In the genomic region with DNA sequence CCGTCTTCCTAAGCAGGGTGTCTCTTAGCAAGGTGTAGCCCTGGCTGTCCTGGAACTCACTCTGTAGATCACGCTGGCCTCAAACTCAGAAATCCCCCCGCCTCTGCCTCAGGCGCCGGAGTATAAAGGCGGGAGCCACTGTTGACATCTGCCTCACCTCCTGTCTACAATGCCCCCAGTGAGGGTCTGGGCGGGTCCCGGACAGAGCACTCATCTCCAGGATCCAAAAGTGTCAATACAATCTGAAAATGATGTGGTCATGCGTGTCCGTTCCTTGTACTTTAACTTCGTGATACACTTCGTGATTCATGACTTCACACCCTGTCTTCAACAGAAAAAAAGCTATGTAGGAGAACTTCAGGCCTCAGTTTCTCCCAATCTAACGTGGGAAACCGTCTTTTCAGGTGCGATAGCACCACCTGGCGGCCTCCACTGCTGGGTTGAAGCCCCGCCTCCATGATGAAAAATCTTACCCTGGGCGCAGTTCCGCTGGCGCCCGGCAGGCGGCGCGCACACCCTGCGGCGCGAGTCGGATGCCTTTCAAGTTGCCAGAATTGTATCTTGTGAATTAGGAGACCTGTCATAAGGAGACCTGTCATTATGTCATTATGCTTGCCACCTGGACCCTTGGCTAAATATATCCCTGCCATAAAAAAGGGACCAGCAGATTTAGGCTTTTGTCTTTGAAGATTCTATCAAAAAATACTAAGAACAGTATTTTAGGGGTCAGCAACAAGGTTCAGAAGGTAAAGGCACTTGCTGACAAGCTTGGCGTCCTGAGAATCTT, we compare ENCODE assay signal across 8 mouse cellular contexts. TPM values are rescaled to one million over a fixed set of nuclear protein-coding genes. Genes with fewer than 3 reads are reported as not detected.
A peak's percentile ranks its signal among the peaks of the same experiment; 100 is the strongest.
DNase-seq lines count a peak whose midpoint lies in the region; ATAC-seq and TF ChIP-seq lines count a peak whose summit lies in the region.

No protein-coding gene starts in this region.

- peak; percentile 12; the same call in 1 of the 2 replicates for TF ChIP-seq POLR2A in bone marrow, adult 2 months (IDR thresholded peaks at IDR 0.05; ENCODE audit: borderline replicate concordance, control insufficient read depth, low read depth, low read length)

- peak; percentile 88 to 97 for DNase-seq in kidney, postnatal 36 days
- peak; percentile 89 for DNase-seq in neural tube, embryonic 11.5 days (ENCODE audit: low spot score)

- no peak overlapping the region for H3K4me3 ChIP-seq in C2C12 (ENCODE audit: insufficient read depth, poor library complexity, severe bottlenecking)
- H3K4me3 ChIP-seq in bone marrow, adult 2 months (replicated peaks; ENCODE audit: control insufficient read depth, low read depth, low read length) = no peak overlapping the region
- H3K4me3 ChIP-seq in heart, embryonic 15.5 days = peak overlapping the region; percentile 83
- peak overlapping the region; percentile 83 for H3K4me3 ChIP-seq in liver, embryonic 15.5 days (replicated peaks)
- no peak overlapping the region for H3K4me3 ChIP-seq in neural tube, embryonic 11.5 days (ENCODE audit: low read depth, low read length)
- no peak overlapping the region for H3K4me3 ChIP-seq in stomach, embryonic 16.5 days (replicated peaks; ENCODE audit: low read length)

- TF ChIP-seq CTCF in C2C12 (IDR thresholded peaks at IDR 0.05; ENCODE audit: control insufficient read depth, insufficient read depth, insufficient read length) = peak; percentile 98
- peak; percentile 99 for TF ChIP-seq CTCF in bone marrow, adult 2 months (IDR thresholded peaks at IDR 0.05; ENCODE audit: control insufficient read depth, insufficient read depth, low read length)

- no peaks in the 10 kb centered on the region for H3K9me3 ChIP-seq in heart, embryonic 15.5 days (replicated peaks)
- no peaks in the 10 kb centered on the region for H3K9me3 ChIP-seq in liver, embryonic 15.5 days (replicated peaks)
- no peaks in the 10 kb centered on the region for H3K9me3 ChIP-seq in neural tube, embryonic 11.5 days (ENCODE audit: control insufficient read depth, low read length)
- H3K9me3 ChIP-seq in stomach, embryonic 16.5 days (replicated peaks; ENCODE audit: control insufficient read depth, low read length) = no peaks in the 10 kb centered on the region

- no peaks in the 10 kb centered on the region for H3K79me3 ChIP-seq in C2C12 (ENCODE audit: low read depth)

- peak overlapping the region; percentile 92; the same call in 1 of the 2 replicates for H3K9ac ChIP-seq in heart, embryonic 15.5 days
- H3K9ac ChIP-seq in liver, embryonic 15.5 days = 0 out of 2 replicates have a peak overlapping the region, but pooled peaks have one; percentile 74
- H3K9ac ChIP-seq in neural tube, embryonic 11.5 days (ENCODE audit: low read length) = no peak overlapping the region
- no peak overlapping the region for H3K9ac ChIP-seq in stomach, embryonic 16.5 days (ENCODE audit: low read length)

- H3K27ac ChIP-seq in bone marrow, adult 2 months (ENCODE audit: control insufficient read depth, insufficient read depth, low read depth, low read length, poor library complexity) = no peak overlapping the region
- H3K27ac ChIP-seq in heart, embryonic 15.5 days = peak overlapping the region; percentile 95; the same call in 1 of the 2 replicates
- H3K27ac ChIP-seq in liver, embryonic 15.5 days (replicated peaks) = peak overlapping the region; percentile 85
- no peak overlapping the region for H3K27ac ChIP-seq in neural tube, embryonic 11.5 days (ENCODE audit: low read depth, low read length)
- peak overlapping the region; percentile 95 for H3K27ac ChIP-seq in stomach, embryonic 16.5 days (ENCODE audit: low read length)

- H3K4me2 ChIP-seq in heart, embryonic 15.5 days = peak overlapping the region; percentile 80
- H3K4me2 ChIP-seq in liver, embryonic 15.5 days = peak overlapping the region; percentile 98
- H3K4me2 ChIP-seq in neural tube, embryonic 11.5 days (ENCODE audit: low read depth) = no peak overlapping the region
- peak overlapping the region; percentile 92 for H3K4me2 ChIP-seq in stomach, embryonic 16.5 days (ENCODE audit: low read depth, low read length)

- H3K79me2 ChIP-seq in C2C12 (ENCODE audit: control insufficient read depth, insufficient read depth) = no peaks in the 10 kb centered on the region

- H3K4me1 ChIP-seq in bone marrow, adult 2 months (ENCODE audit: control insufficient read depth, insufficient read depth, low read length) = peaks cover 3% of the 10 kb centered on the region; the same call in 1 of the 2 replicates
- H3K4me1 ChIP-seq in heart, embryonic 15.5 days (replicated peaks) = peaks cover 52% of the 10 kb centered on the region
- peaks cover 71% of the 10 kb centered on the region for H3K4me1 ChIP-seq in liver, embryonic 15.5 days (replicated peaks)
- peaks cover 30% of the 10 kb centered on the region for H3K4me1 ChIP-seq in neural tube, embryonic 11.5 days (ENCODE audit: control insufficient read depth, insufficient read depth, low read length)
- H3K4me1 ChIP-seq in stomach, embryonic 16.5 days (ENCODE audit: control insufficient read depth, insufficient read depth, low read length) = peaks cover 26% of the 10 kb centered on the region

- 21% methylated on average over 29 of the region's 29 CpGs for WGBS in bone marrow, adult 2 months
- WGBS in heart, embryonic 15.5 days = 11% methylated on average over 29 of the region's 29 CpGs
- WGBS in liver, embryonic 15.5 days (ENCODE audit: insufficient replicate concordance) = 14% methylated on average over 29 of the region's 29 CpGs
- 12% methylated on average over 29 of the region's 29 CpGs for WGBS in neural tube, embryonic 11.5 days
- WGBS in stomach, embryonic 16.5 days = 10% methylated on average over 29 of the region's 29 CpGs

- peaks cover 17% of the 10 kb centered on the region for H3K27me3 ChIP-seq in C2C12 (ENCODE audit: control insufficient read depth, insufficient read depth, insufficient read length)
- peaks cover 35% of the 10 kb centered on the region for H3K27me3 ChIP-seq in heart, embryonic 15.5 days
- H3K27me3 ChIP-seq in liver, embryonic 15.5 days = peaks cover 34% of the 10 kb centered on the region
- peaks cover 35% of the 10 kb centered on the region for H3K27me3 ChIP-seq in neural tube, embryonic 11.5 days (ENCODE audit: control insufficient read depth, insufficient read depth, low read length)
- H3K27me3 ChIP-seq in stomach, embryonic 16.5 days (ENCODE audit: control insufficient read depth, insufficient read depth, low read length) = peaks cover 26% of the 10 kb centered on the region

- H3ac ChIP-seq in C2C12 (ENCODE audit: control insufficient read depth, insufficient read length, low read depth) = no peak overlapping the region

- peak; percentile 68 for ATAC-seq in erythroid progenitor cell, adult 5-6 weeks (replicated peaks; ENCODE audit: low FRiP score, poor library complexity, severe bottlenecking)
- no peak for ATAC-seq in heart, embryonic 15.5 days (replicated peaks; ENCODE audit: insufficient number of reproducible peaks, insufficient read depth, low FRiP score, low read depth)
- ATAC-seq in liver, embryonic 15.5 days (ENCODE audit: insufficient read depth) = peak; percentile 13; the same call in 1 of the 2 replicates
- ATAC-seq in neural tube, embryonic 11.5 days (ENCODE audit: insufficient read depth, low FRiP score, low TSS enrichment) = no peak
- 0 out of 2 replicates have a peak, but pooled peaks have one; percentile 1 for ATAC-seq in stomach, embryonic 16.5 days (ENCODE audit: insufficient read depth, low FRiP score)

- no peaks in the 10 kb centered on the region for H3K36me3 ChIP-seq in C2C12 (ENCODE audit: control insufficient read depth, insufficient read depth)
- H3K36me3 ChIP-seq in heart, embryonic 15.5 days = no peaks in the 10 kb centered on the region
- H3K36me3 ChIP-seq in liver, embryonic 15.5 days (replicated peaks) = no peaks in the 10 kb centered on the region; the same call in 1 of the 2 replicates
- H3K36me3 ChIP-seq in neural tube, embryonic 11.5 days (ENCODE audit: control insufficient read depth, insufficient read depth, low read length) = no peaks in the 10 kb centered on the region
- no peaks in the 10 kb centered on the region for H3K36me3 ChIP-seq in stomach, embryonic 16.5 days (ENCODE audit: control insufficient read depth, insufficient read depth, low read length)

RNA-seq across cellular contexts. Expression of gene Arid3a, which starts 1.7 kb away (rescaled TPM):
- polyA plus RNA-seq in C2C12 (2012; fragmentation: generic; extraction: Trizol) = 0.74 TPM
- 12.4 and 27.6 TPM in 2 replicates for polyA plus RNA-seq in bone marrow, adult 2 months (2011; ENCODE audit: insufficient read depth, insufficient read length, low replicate concordance, missing spikeins)
- total RNA-seq in erythroid progenitor cell, adult 5-6 weeks (2015; ENCODE audit: low replicate concordance) = 4.2 and 9.7 TPM in 2 replicates
- 4.8 and 8.6 TPM in 2 replicates for total RNA-seq in erythroid progenitor cell, adult 5-6 weeks (2017; ENCODE audit: low replicate concordance)
- 2.1 and 3.7 TPM in 2 replicates for polyA plus RNA-seq in heart, embryonic 15.5 days (2015; fragmentation: Nextera tagmentation; extraction: Ambion mirVana)
- 6.1 and 7.4 TPM in 2 replicates for polyA plus RNA-seq in liver, embryonic 15.5 days (2015; fragmentation: Nextera tagmentation; extraction: Ambion mirVana)
- polyA plus RNA-seq in neural tube, embryonic 11.5 days (2014; fragmentation: Nextera tagmentation; extraction: Ambion mirVana) = 7.0 and 8.5 TPM in 2 replicates
- 4.9 and 5.2 TPM in 2 replicates for polyA plus RNA-seq in stomach, embryonic 16.5 days (2015; fragmentation: Nextera tagmentation; extraction: Ambion mirVana)

RNA-seq across cellular contexts. Expression of gene R3hdm4, which starts 4.2 kb away (rescaled TPM):
- 46.7 TPM for polyA plus RNA-seq in C2C12 (2012; fragmentation: generic; extraction: Trizol)
- polyA plus RNA-seq in bone marrow, adult 2 months (2011; ENCODE audit: insufficient read depth, insufficient read length, low replicate concordance, missing spikeins) = 182 and 197 TPM in 2 replicates
- 60.2 and 65.4 TPM in 2 replicates for total RNA-seq in erythroid progenitor cell, adult 5-6 weeks (2015; ENCODE audit: low replicate concordance)
- total RNA-seq in erythroid progenitor cell, adult 5-6 weeks (2017; ENCODE audit: low replicate concordance) = 37.4 and 45.8 TPM in 2 replicates
- polyA plus RNA-seq in heart, embryonic 15.5 days (2015; fragmentation: Nextera tagmentation; extraction: Ambion mirVana) = 95.2 and 118 TPM in 2 replicates
- polyA plus RNA-seq in liver, embryonic 15.5 days (2015; fragmentation: Nextera tagmentation; extraction: Ambion mirVana) = 52.4 and 55.6 TPM in 2 replicates
- 150 and 156 TPM in 2 replicates for polyA plus RNA-seq in neural tube, embryonic 11.5 days (2014; fragmentation: Nextera tagmentation; extraction: Ambion mirVana)
- 160 and 176 TPM in 2 replicates for polyA plus RNA-seq in stomach, embryonic 16.5 days (2015; fragmentation: Nextera tagmentation; extraction: Ambion mirVana)

RNA-seq across cellular contexts. Expression of gene Kiss1r, which starts 8.4 kb away (rescaled TPM):
- 0.13 TPM for polyA plus RNA-seq in C2C12 (2012; fragmentation: generic; extraction: Trizol)
- polyA plus RNA-seq in bone marrow, adult 2 months (2011; ENCODE audit: insufficient read depth, insufficient read length, low replicate concordance, missing spikeins) = 1.5 TPM in 1 of 2 replicates, not detected in the other
- not detected in 2 replicates for total RNA-seq in erythroid progenitor cell, adult 5-6 weeks (2015; ENCODE audit: low replicate concordance)
- total RNA-seq in erythroid progenitor cell, adult 5-6 weeks (2017; ENCODE audit: low replicate concordance) = not detected in 2 replicates
- polyA plus RNA-seq in heart, embryonic 15.5 days (2015; fragmentation: Nextera tagmentation; extraction: Ambion mirVana) = 0.34 and 0.51 TPM in 2 replicates
- 0.32 and 0.37 TPM in 2 replicates for polyA plus RNA-seq in liver, embryonic 15.5 days (2015; fragmentation: Nextera tagmentation; extraction: Ambion mirVana)
- 0.77 and 0.80 TPM in 2 replicates for polyA plus RNA-seq in neural tube, embryonic 11.5 days (2014; fragmentation: Nextera tagmentation; extraction: Ambion mirVana)
- 0.89 and 0.97 TPM in 2 replicates for polyA plus RNA-seq in stomach, embryonic 16.5 days (2015; fragmentation: Nextera tagmentation; extraction: Ambion mirVana)

RNA-seq across cellular contexts. Expression of gene Gm26602, which starts 14.5 kb away (rescaled TPM):
- polyA plus RNA-seq in C2C12 (2012; fragmentation: generic; extraction: Trizol) = not detected
- not detected in 2 replicates for polyA plus RNA-seq in bone marrow, adult 2 months (2011; ENCODE audit: insufficient read depth, insufficient read length, low replicate concordance, missing spikeins)
- not detected in 2 replicates for total RNA-seq in erythroid progenitor cell, adult 5-6 weeks (2015; ENCODE audit: low replicate concordance)
- 22.8 TPM in 1 of 2 replicates, not detected in the other for total RNA-seq in erythroid progenitor cell, adult 5-6 weeks (2017; ENCODE audit: low replicate concordance)
- 15.7 TPM in 1 of 2 replicates, not detected in the other for polyA plus RNA-seq in heart, embryonic 15.5 days (2015; fragmentation: Nextera tagmentation; extraction: Ambion mirVana)
- polyA plus RNA-seq in liver, embryonic 15.5 days (2015; fragmentation: Nextera tagmentation; extraction: Ambion mirVana) = not detected in 2 replicates
- 14.5 TPM in 1 of 2 replicates, not detected in the other for polyA plus RNA-seq in neural tube, embryonic 11.5 days (2014; fragmentation: Nextera tagmentation; extraction: Ambion mirVana)
- 4.1 TPM in 1 of 2 replicates, not detected in the other for polyA plus RNA-seq in stomach, embryonic 16.5 days (2015; fragmentation: Nextera tagmentation; extraction: Ambion mirVana)

RNA-seq across cellular contexts. Expression of gene Med16, which starts 16.5 kb away (rescaled TPM):
- 32.5 TPM for polyA plus RNA-seq in C2C12 (2012; fragmentation: generic; extraction: Trizol)
- polyA plus RNA-seq in bone marrow, adult 2 months (2011; ENCODE audit: insufficient read depth, insufficient read length, low replicate concordance, missing spikeins) = 12.3 and 19.2 TPM in 2 replicates
- 5.9 and 17.7 TPM in 2 replicates for total RNA-seq in erythroid progenitor cell, adult 5-6 weeks (2015; ENCODE audit: low replicate concordance)
- 8.0 and 9.1 TPM in 2 replicates for total RNA-seq in erythroid progenitor cell, adult 5-6 weeks (2017; ENCODE audit: low replicate concordance)
- polyA plus RNA-seq in heart, embryonic 15.5 days (2015; fragmentation: Nextera tagmentation; extraction: Ambion mirVana) = 34.8 and 45.7 TPM in 2 replicates
- polyA plus RNA-seq in liver, embryonic 15.5 days (2015; fragmentation: Nextera tagmentation; extraction: Ambion mirVana) = 16.4 and 18.0 TPM in 2 replicates
- 47.7 and 53.6 TPM in 2 replicates for polyA plus RNA-seq in neural tube, embryonic 11.5 days (2014; fragmentation: Nextera tagmentation; extraction: Ambion mirVana)
- polyA plus RNA-seq in stomach, embryonic 16.5 days (2015; fragmentation: Nextera tagmentation; extraction: Ambion mirVana) = 39.6 and 42.3 TPM in 2 replicates

Comparison
In these comparisons a context has a peak if more than half of its experiments do, and no peak if none do; other contexts are left out.
1. H3K4me3 ChIP-seq: peak in heart, embryonic 15.5 days (single experiment) and liver, embryonic 15.5 days (single experiment); none in C2C12 (single experiment), bone marrow, adult 2 months (single experiment), neural tube, embryonic 11.5 days (single experiment) and stomach, embryonic 16.5 days (single experiment).
2. H3K27ac ChIP-seq: peak in heart, embryonic 15.5 days (single experiment), liver, embryonic 15.5 days (single experiment) and stomach, embryonic 16.5 days (single experiment); none in bone marrow, adult 2 months (single experiment) and neural tube, embryonic 11.5 days (single experiment).
3. ATAC-seq: peak in erythroid progenitor cell, adult 5-6 weeks (single experiment), liver, embryonic 15.5 days (single experiment) and stomach, embryonic 16.5 days (single experiment); none in heart, embryonic 15.5 days (single experiment) and neural tube, embryonic 11.5 days (single experiment).
4. H3K9ac ChIP-seq: peak in heart, embryonic 15.5 days (single experiment) and liver, embryonic 15.5 days (single experiment); none in neural tube, embryonic 11.5 days (single experiment) and stomach, embryonic 16.5 days (single experiment).